ENCODE assay signal across 8 mouse cellular contexts in the genomic region with DNA sequence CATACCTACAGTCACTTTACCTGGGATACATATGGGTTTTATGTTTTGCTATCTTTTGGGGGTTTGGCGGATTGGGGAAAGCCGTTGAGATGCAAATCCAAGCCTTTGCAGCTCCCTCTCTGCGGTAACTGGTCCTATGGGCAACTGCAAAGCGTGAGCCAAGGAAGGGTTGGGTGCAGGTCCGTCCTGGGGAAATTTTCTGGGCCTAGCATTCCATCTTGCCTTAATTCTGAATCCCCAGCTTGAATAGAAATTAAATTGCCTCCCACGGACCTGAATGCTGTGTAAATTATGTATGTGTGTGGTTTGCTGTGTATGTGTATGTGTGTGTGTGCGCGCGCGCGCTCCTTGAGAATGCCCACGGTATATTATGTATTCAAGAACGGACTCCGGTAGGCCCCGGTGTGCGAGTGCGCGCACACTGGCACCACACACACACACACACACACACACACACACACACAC. TPM values are rescaled to one million over a fixed set of nuclear protein-coding genes. Genes with fewer than 3 reads are reported as not detected.
A peak's percentile ranks its signal among the peaks of the same experiment; 100 is the strongest.
DNase-seq lines count a peak whose midpoint lies in the region; ATAC-seq and TF ChIP-seq lines count a peak whose summit lies in the region.

No protein-coding gene starts in this region.

- no peaks in the 10 kb centered on the region for H3K36me3 ChIP-seq in lung, embryonic 15.5 days
- H3K36me3 ChIP-seq in intestine, embryonic 15.5 days: no peaks in the 10 kb centered on the region
- H3K36me3 ChIP-seq in neural tube, embryonic 12.5 days: no peaks in the 10 kb centered on the region

- ATAC-seq in lung, embryonic 15.5 days (ENCODE audit: borderline replicate concordance, extremely low read depth, low FRiP score, low TSS enrichment): no peak
- ATAC-seq in intestine, embryonic 15.5 days: no peak
- ATAC-seq in neural tube, embryonic 12.5 days (ENCODE audit: low FRiP score, low read depth): no peak

- 43% methylated on average over 18 of the region's 18 CpGs for WGBS in cerebellum, adult 2 months
- 9% methylated on average over 18 of the region's 18 CpGs for WGBS in lung, embryonic 15.5 days
- WGBS in intestine, embryonic 15.5 days: 7% methylated on average over 18 of the region's 18 CpGs
- WGBS in neural tube, embryonic 12.5 days: under 1% methylated on average over 18 of the region's 18 CpGs

- no peak for TF ChIP-seq CTCF in cerebellum, adult 2 months (IDR thresholded peaks at IDR 0.05; ENCODE audit: borderline replicate concordance, insufficient read depth, low read depth, low read length)

- peak overlapping the region; percentile 96 for H3K4me2 ChIP-seq in lung, embryonic 15.5 days
- peak overlapping the region; percentile 88 for H3K4me2 ChIP-seq in intestine, embryonic 15.5 days (replicated peaks)
- H3K4me2 ChIP-seq in neural tube, embryonic 12.5 days (replicated peaks): peak overlapping the region; percentile 73

- H3K27ac ChIP-seq in cerebellum, adult 2 months (ENCODE audit: insufficient read depth, low read length): no peak overlapping the region
- peak overlapping the region; percentile 71 for H3K27ac ChIP-seq in lung, embryonic 15.5 days
- peak overlapping the region; percentile 76; the same call in 1 of the 2 replicates for H3K27ac ChIP-seq in intestine, embryonic 15.5 days
- H3K27ac ChIP-seq in neural tube, embryonic 12.5 days: peak overlapping the region; percentile 59

- H3K4me1 ChIP-seq in cerebellum, adult 2 months (ENCODE audit: control insufficient read depth, insufficient read depth, low read length): peaks cover 6% of the 10 kb centered on the region
- peaks cover 66% of the 10 kb centered on the region for H3K4me1 ChIP-seq in lung, embryonic 15.5 days
- peaks cover 36% of the 10 kb centered on the region for H3K4me1 ChIP-seq in intestine, embryonic 15.5 days (replicated peaks)
- peaks cover 46% of the 10 kb centered on the region for H3K4me1 ChIP-seq in neural tube, embryonic 12.5 days

- H3K4me3 ChIP-seq in cerebellum, adult 2 months (replicated peaks; ENCODE audit: insufficient read depth, low read depth, low read length): peak overlapping the region; percentile 74
- H3K4me3 ChIP-seq in lung, embryonic 15.5 days: peak overlapping the region; percentile 63
- peak overlapping the region; percentile 58 for H3K4me3 ChIP-seq in intestine, embryonic 15.5 days (replicated peaks)
- H3K4me3 ChIP-seq in neural tube, embryonic 12.5 days: peak overlapping the region; percentile 48

- no peaks in the 10 kb centered on the region for H3K27me3 ChIP-seq in cerebellum, adult 2 months (ENCODE audit: control insufficient read depth, insufficient read depth, low read length)
- peaks cover 22% of the 10 kb centered on the region for H3K27me3 ChIP-seq in lung, embryonic 15.5 days
- H3K27me3 ChIP-seq in intestine, embryonic 15.5 days (replicated peaks): no peaks in the 10 kb centered on the region
- peaks cover 18% of the 10 kb centered on the region for H3K27me3 ChIP-seq in neural tube, embryonic 12.5 days (replicated peaks)

- H3K9me3 ChIP-seq in lung, embryonic 15.5 days: no peaks in the 10 kb centered on the region
- no peaks in the 10 kb centered on the region for H3K9me3 ChIP-seq in intestine, embryonic 15.5 days
- no peaks in the 10 kb centered on the region for H3K9me3 ChIP-seq in neural tube, embryonic 12.5 days

- TF ChIP-seq POLR2A in cerebellum, adult 2 months (IDR thresholded peaks at IDR 0.05; ENCODE audit: borderline replicate concordance, insufficient read depth, low read length): no peak

- peak overlapping the region; percentile 70 for H3K9ac ChIP-seq in lung, embryonic 15.5 days
- peak overlapping the region; percentile 75 for H3K9ac ChIP-seq in intestine, embryonic 15.5 days
- H3K9ac ChIP-seq in neural tube, embryonic 12.5 days: peak overlapping the region; percentile 85

- peak; percentile 21 to 25 for DNase-seq in cerebellum, adult 2 months
- DNase-seq in cerebellum, postnatal 4 days (ENCODE audit: low spot score in 2 of 2): no peak
- DNase-seq in lung, postnatal 36 days: no peak
- no peak for DNase-seq in adrenal gland, adult 18-20 months (ENCODE audit: low spot score in 2 of 2)
- DNase-seq in MN1 (ENCODE audit: low spot score): no peak

RNA-seq across cellular contexts. Expression of a gene that starts 2.5 kb away (rescaled TPM):
- 8.5 and 9.1 TPM in 2 replicates for polyA plus RNA-seq in cerebellum, adult 2 months (2012; rRNA removed)
- 11.5 and 12.4 TPM in 2 replicates for polyA plus RNA-seq in lung, embryonic 15.5 days (2015; fragmentation: Nextera tagmentation; extraction: Ambion mirVana)
- polyA plus RNA-seq in intestine, embryonic 15.5 days (2015; fragmentation: Nextera tagmentation; extraction: Ambion mirVana): 28.3 and 31.1 TPM in 2 replicates
- 44.0 and 44.6 TPM in 2 replicates for polyA plus RNA-seq in neural tube, embryonic 12.5 days (2016; fragmentation: Nextera tagmentation; extraction: Ambion mirVana)
- 10 to 100 TPM; 27.9 to 41.1 TPM for total RNA-seq in adrenal gland, adult 18-20 months (2021)

Comparison
In these comparisons a context has a peak if more than half of its experiments do, and no peak if none do; other contexts are left out.
1. DNase-seq: peak in cerebellum, adult 2 months (2 of 2); none in cerebellum, postnatal 4 days (0 of 2), lung, postnatal 36 days (single experiment), adrenal gland, adult 18-20 months (0 of 2) and MN1 (single experiment).
2. Peak in every context shown above with its lines, with median percentiles within 50 percentile points of each other: H3K4me3 ChIP-seq, H3K4me2 ChIP-seq and H3K9ac ChIP-seq.